18 mouse cellular contexts compared by ENCODE assay signal in genomic region chr13:45935798-45936197, GRCm38 (mm10). TPM values are rescaled to one million over a fixed set of nuclear protein-coding genes. Genes with fewer than 3 reads are reported as not detected.
DNase-seq lines count a peak whose midpoint lies in the region; TF ChIP-seq lines count a peak whose summit lies in the region.
"Had no signal": no experiment of that assay in that cellular context is flagged by ENCODE, and none has a peak within 500 bp of the region (broad histone marks: within the 10 kb centered on the region; RNA-seq: fewer than 3 reads in every experiment).

No protein-coding gene starts in this region.

- TF ChIP-seq CTCF in layer of hippocampus, adult 2 months (conservative IDR thresholded peaks at IDR 0.05) = 0 out of 2 replicates have a peak, but pooled peaks have one; percentile 15
- no peak for TF ChIP-seq CTCF in kidney, adult 2 months (conservative IDR thresholded peaks at IDR 0.05; ENCODE audit: insufficient read depth, insufficient read length, low read depth, low read length)

- TF ChIP-seq POLR2A in kidney, adult 2 months (IDR thresholded peaks at IDR 0.05; ENCODE audit: low read depth, low read length) = no peak

- no peaks in the 10 kb centered on the region for H3K36me3 ChIP-seq in splenic B cell, adult 2 months (ENCODE audit: control insufficient read depth, insufficient read depth, low read length, poor library complexity, severe bottlenecking)
- no peaks in the 10 kb centered on the region for H3K36me3 ChIP-seq in kidney, adult 2 months (ENCODE audit: control insufficient read depth, insufficient read depth, low read length)
- H3K36me3 ChIP-seq: forebrain, embryonic 12.5 days; liver, embryonic 15.5 days; midbrain, embryonic 12.5 days; neural tube, embryonic 12.5 days had no signal

- DNase-seq in layer of hippocampus, adult 2 months (ENCODE audit: low spot score in 2 of 2) = no peak
- no peak for DNase-seq in layer of hippocampus, postnatal 10 days (ENCODE audit: low spot score in 2 of 2)
- peak; percentile 78 for DNase-seq in CD4-positive, CD25-positive, alpha-beta regulatory T cell, adult 2 months (ENCODE audit: low read depth, low spot score)
- peak; percentile 41 for DNase-seq in T-cell, adult 2 months (ENCODE audit: low spot score)
- DNase-seq in splenic B cell, adult 2 months (ENCODE audit: low read depth, low spot score) = peak; percentile 25
- no peak for DNase-seq in frontal cortex, postnatal 25 days (ENCODE audit: low spot score in 2 of 2)
- DNase-seq in kidney, adult 2 months = no peak
- DNase-seq: adrenal gland, adult 2 months; B cell, adult 2 months; cerebellum, adult 8-10 months; gastrocnemius, postnatal 36 days; thymus, adult 18-20 months had no signal

- peaks cover 24% of the 10 kb centered on the region for H3K4me1 ChIP-seq in kidney, adult 2 months (ENCODE audit: control insufficient read depth, insufficient read depth, low read length)
- H3K4me1 ChIP-seq: forebrain, embryonic 12.5 days; limb, embryonic 13.5 days; liver, embryonic 15.5 days; midbrain, embryonic 12.5 days; neural tube, embryonic 12.5 days had no signal

- H3K27ac ChIP-seq in layer of hippocampus, adult 2 months = no peak overlapping the region
- no peak overlapping the region for H3K27ac ChIP-seq in kidney, adult 2 months (ENCODE audit: insufficient read depth, low read depth, low read length)
- H3K27ac ChIP-seq: forebrain, embryonic 12.5 days; heart, embryonic 10.5 days; limb, embryonic 13.5 days; liver, embryonic 15.5 days; midbrain, embryonic 12.5 days; neural tube, embryonic 12.5 days had no signal

- WGBS in kidney, adult 2 months = 60% methylated on average over 7 of the region's 7 CpGs

- H3K4me3 ChIP-seq in layer of hippocampus, adult 2 months = no peak overlapping the region
- no peak overlapping the region for H3K4me3 ChIP-seq in kidney, adult 2 months (ENCODE audit: insufficient read depth, low read depth, low read length)
- H3K4me3 ChIP-seq: forebrain, embryonic 12.5 days; heart, embryonic 10.5 days; limb, embryonic 13.5 days; liver, embryonic 15.5 days; midbrain, embryonic 12.5 days; neural tube, embryonic 12.5 days had no signal

- H3K27me3 ChIP-seq in splenic B cell, adult 2 months (ENCODE audit: control insufficient read depth, insufficient read depth, low read length, poor library complexity, severe bottlenecking) = no peaks in the 10 kb centered on the region
- no peaks in the 10 kb centered on the region for H3K27me3 ChIP-seq in kidney, adult 2 months (replicated peaks; ENCODE audit: control insufficient read depth, insufficient read depth, low read length)
- H3K27me3 ChIP-seq: forebrain, embryonic 12.5 days; limb, embryonic 13.5 days; liver, embryonic 15.5 days; midbrain, embryonic 12.5 days; neural tube, embryonic 12.5 days had no signal

RNA-seq across cellular contexts. Expression of gene Atxn1, which starts 29.0 kb away (rescaled TPM):
- total RNA-seq in layer of hippocampus, adult 2 months (2021) = 100 to 1,000 TPM; 128 to 131 TPM
- 10 to 100 TPM; 90.8 to 94.3 TPM for total RNA-seq in layer of hippocampus, postnatal 10 days (2021)
- polyA plus RNA-seq in kidney, adult 2 months (2012; rRNA removed) = 15.0 and 17.9 TPM in 2 replicates

Comparison
In these comparisons a context has a peak if more than half of its experiments do, and no peak if none do; other contexts are left out.
1. DNase-seq: peak in CD4-positive, CD25-positive, alpha-beta regulatory T cell, adult 2 months (single experiment), T-cell, adult 2 months (single experiment) and splenic B cell, adult 2 months (single experiment); none in layer of hippocampus, adult 2 months (0 of 2), layer of hippocampus, postnatal 10 days (0 of 2), frontal cortex, postnatal 25 days (0 of 2) and kidney, adult 2 months (single experiment).